Mouse (Mus musculus) embryonic fibroblast, embryonic 13.5 days (primary cell): ENCODE results near the gene Frmd4a. TPM values are rescaled to one million over a fixed set of nuclear protein-coding genes. Genes with fewer than 3 reads are reported as not detected.

Experiments used
- H3K27ac ChIP-seq: 2 replicates; pipeline ENCODE4 v1.5.1; 2012; ENCODE audit warnings: low read length, control low read depth, inconsistent platforms; ENCODE audit not compliant: insufficient read depth
- H3K4me1 ChIP-seq: 2 replicates; pipeline ENCODE4 v1.6.1; 2011; ENCODE audit warnings: low read length; ENCODE audit not compliant: control insufficient read depth, insufficient read depth
- H3K4me3 ChIP-seq: 2 replicates; pipeline ENCODE4 v1.5.1; 2011; ENCODE audit warnings: mild to moderate bottlenecking, control low read depth, low read length; ENCODE audit not compliant: insufficient read depth
- CTCF ChIP-seq: IDR thresholded peaks from 2 replicates; pipeline ENCODE4 v1.5.1; 2011; ENCODE audit warnings: mild to moderate bottlenecking, control low read depth, low read length, moderate library complexity, borderline replicate concordance; ENCODE audit not compliant: insufficient read depth
- POLR2A ChIP-seq: IDR thresholded peaks from 2 replicates; pipeline ENCODE4 v1.6.1; 2011; ENCODE audit warnings: low read depth, mild to moderate bottlenecking, control low read depth, low read length, moderate library complexity
- polyA plus RNA-seq: library from polyadenylated mRNA; stranded (reverse); fragments of >200 nt; gene quantifications from 2 replicates; pipeline ENCODE4 v1.2.4, GENCODE M21; 2011; ENCODE audit warnings: low read depth; ENCODE audit not compliant: missing spikeins, insufficient read length

Frmd4a gene
- polyA plus RNA-seq, 1 experiment = 66.9 TPM

- no peak overlapping the region for H3K4me3 ChIP-seq
- no peaks in the 10 kb centered on the region for H3K4me1 ChIP-seq
- no peak for TF ChIP-seq POLR2A
- no peak for TF ChIP-seq CTCF
- no peak overlapping the region for H3K27ac ChIP-seq
These were observed 139.9 kb downstream of the Frmd4a start for GRCm38 (mm10) chr2:4157396-4157795.

GRCm38 (mm10) chr2:4159574-4160203 is 142.2 kb downstream of the Frmd4a start:
- Histone ChIP-seq H3K4me3 (no peak overlapping the region), H3K27ac (no peak overlapping the region), H3K4me1 (no peaks in the 10 kb centered on the region)
- TF ChIP-seq POLR2A = no peak
- no peak for TF ChIP-seq CTCF

DNA sequence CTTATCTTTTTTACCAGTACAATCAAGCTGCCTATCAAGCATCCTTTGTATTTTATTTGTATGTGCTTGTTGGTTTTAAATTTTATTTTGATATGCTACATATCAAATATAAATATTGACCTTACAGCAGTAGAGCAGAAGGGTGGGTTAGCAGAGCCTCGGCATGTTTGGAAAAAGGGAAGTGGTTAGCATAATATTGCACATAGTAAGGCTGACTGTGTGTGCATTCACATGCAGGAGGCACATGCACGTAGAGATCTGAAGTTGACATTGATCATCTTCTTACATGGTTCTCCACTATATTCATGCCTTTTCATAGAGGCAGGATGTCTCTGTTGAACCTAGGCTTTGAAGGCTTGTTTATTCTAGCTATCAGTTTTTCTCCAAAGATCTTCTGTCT is 148.7 kb downstream of the Frmd4a start:
- H3K4me1 ChIP-seq = no peaks in the 10 kb centered on the region
- no peak overlapping the region for H3K4me3 ChIP-seq
- TF ChIP-seq POLR2A = no peak
- no peak for TF ChIP-seq CTCF
- H3K27ac ChIP-seq = no peak overlapping the region

DNA sequence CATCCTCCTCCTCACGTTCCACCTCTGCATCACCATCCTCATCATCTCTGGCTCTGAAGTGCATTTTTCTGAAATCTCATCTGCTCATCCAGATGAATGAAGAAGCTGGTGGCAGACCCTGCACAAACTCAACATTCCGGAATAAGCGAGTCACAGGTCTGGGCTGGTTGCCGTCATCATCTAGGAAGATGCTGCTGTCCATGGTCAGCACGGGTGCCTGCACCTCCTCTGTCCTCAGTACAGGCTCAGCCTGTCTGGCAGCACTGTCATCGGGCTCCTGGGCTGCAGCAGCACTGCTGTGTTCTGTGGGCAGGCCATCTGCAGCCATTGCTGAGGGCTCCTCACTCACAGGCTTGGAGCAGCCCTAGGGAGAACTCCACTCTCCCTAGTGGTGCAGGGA is 149.6 kb downstream of the Frmd4a start:
- no peak overlapping the region for H3K4me3 ChIP-seq
- TF ChIP-seq POLR2A (no peak), CTCF (no peak)
- H3K27ac ChIP-seq = no peak overlapping the region
- no peaks in the 10 kb centered on the region for H3K4me1 ChIP-seq

DNA sequence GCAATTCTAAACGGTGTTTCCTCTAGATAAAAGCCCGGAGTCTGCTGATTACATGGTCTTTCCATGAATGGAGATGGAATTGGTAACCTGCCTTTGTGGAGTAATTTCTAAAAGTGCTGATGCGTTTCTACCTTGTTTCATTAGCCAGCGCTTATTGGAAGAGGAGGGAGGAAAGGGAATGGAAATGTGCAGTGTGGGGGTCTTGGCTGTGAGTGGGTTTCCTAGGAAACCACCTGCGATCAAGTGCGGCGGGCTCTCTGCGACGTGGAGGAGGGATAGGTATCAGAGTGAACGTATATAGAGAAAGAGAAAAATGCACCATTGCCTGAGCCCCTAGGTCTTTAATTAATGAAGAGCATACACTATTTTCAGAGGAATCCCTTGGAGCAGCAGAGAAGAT is 152.2 kb downstream of the Frmd4a start:
- Histone ChIP-seq H3K4me3 (no peak overlapping the region), H3K27ac (no peak overlapping the region), H3K4me1 (no peaks in the 10 kb centered on the region)
- no peak for TF ChIP-seq CTCF
- TF ChIP-seq POLR2A = no peak

DNA sequence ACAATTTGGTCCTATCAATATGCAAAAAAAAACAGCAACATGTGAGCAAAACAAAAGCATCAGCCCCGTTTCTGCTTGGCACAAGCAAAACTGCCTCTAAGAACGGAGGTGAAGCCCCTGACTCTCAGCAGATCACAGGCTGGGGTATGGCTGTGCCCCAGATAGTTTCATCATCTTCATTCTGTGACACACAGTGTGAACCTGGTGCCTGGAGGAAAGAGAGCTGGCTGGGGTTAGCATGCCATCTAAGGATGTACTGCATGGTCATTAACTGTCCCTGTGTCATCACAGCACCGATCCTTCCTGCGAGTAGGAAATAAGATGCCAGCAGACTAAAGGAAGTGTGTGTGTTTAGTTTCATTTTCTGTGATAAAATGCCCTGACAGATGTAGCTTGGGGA is 152.7 kb downstream of the Frmd4a start:
- TF ChIP-seq CTCF = no peak
- no peak for TF ChIP-seq POLR2A
- H3K4me3 ChIP-seq = no peak overlapping the region
- no peak overlapping the region for H3K27ac ChIP-seq

GRCm38 (mm10) chr2:4184991-4185390 is 167.5 kb downstream of the Frmd4a start:
- TF ChIP-seq CTCF (no peak), POLR2A (no peak)
- no peak overlapping the region for H3K4me3 ChIP-seq
- no peaks in the 10 kb centered on the region for H3K4me1 ChIP-seq
- no peak overlapping the region for H3K27ac ChIP-seq

More for the DNA sequence above, 152.7 kb downstream of the Frmd4a start:
- H3K4me1 ChIP-seq = no peaks in the 10 kb centered on the region

DNA sequence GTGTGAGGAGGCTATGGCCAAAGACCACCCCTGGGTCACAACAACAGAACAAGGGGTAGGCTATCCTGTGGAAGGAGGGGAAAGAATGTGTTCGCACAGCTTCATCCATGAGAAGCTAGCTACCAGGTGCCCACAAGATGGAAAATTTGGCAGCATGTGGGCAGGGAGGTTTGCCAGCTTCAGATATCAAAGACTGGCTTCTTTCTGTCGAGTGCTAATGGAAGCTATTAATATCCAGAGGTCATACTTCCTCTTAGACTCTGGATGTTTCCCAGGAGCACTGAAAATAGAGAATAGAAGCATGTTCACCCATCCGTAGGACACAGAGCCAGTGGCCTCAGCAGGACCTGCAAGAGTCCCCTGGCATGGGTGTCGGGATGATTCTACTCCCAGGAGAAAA is 170.0 kb downstream of the Frmd4a start:
- no peak overlapping the region for H3K4me3 ChIP-seq
- H3K4me1 ChIP-seq = no peaks in the 10 kb centered on the region
- no peak for TF ChIP-seq CTCF
- TF ChIP-seq POLR2A = no peak
- no peak overlapping the region for H3K27ac ChIP-seq

GRCm38 (mm10) chr2:4188303-4188702 is 170.8 kb downstream of the Frmd4a start:
- Histone ChIP-seq H3K27ac (no peak overlapping the region), H3K4me3 (no peak overlapping the region), H3K4me1 (no peaks in the 10 kb centered on the region)
- TF ChIP-seq CTCF = no peak
- TF ChIP-seq POLR2A = no peak

DNA sequence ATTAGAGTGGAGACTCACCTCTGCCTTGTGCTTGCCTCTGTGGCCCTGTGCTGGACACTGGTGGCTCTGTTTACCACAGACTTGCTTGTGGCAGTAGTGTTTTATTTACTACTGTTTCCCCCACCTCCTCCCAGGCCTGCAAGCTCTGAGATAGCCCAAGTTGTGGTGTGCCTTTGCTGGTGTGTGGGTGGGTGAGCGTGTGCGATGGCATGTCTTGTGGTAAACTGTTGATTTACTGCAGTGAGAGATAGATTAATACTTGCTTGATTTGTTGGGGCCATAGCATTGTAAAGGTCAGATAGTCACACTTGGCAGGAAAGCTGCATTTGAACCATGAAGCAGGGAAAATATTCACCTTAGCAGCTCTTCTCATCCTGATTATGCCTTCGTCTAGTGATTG is 172.8 kb downstream of the Frmd4a start:
- Histone ChIP-seq H3K4me3 (no peak overlapping the region), H3K27ac (no peak overlapping the region), H3K4me1 (no peaks in the 10 kb centered on the region)
- TF ChIP-seq CTCF (no peak), POLR2A (no peak)

DNA sequence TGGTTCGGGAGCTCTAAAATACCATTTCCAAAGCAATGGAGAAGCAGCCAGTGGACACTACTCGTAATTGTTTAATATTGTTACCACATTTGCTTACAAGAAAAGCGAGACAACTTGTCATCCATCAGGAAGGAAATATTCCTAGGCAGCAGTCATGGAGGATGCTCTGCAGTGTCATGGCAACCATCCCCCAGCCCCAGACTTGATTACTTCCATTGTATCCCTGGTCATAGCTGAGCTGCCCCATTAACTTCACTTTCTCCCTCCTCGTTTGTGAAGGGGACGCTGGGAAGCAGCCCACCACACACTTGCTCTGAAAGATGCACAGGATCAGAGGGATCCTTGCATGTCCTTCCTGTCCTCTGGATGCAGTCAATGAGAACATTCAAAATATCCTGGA is 173.5 kb downstream of the Frmd4a start:
- Histone ChIP-seq H3K27ac (no peak overlapping the region), H3K4me1 (no peaks in the 10 kb centered on the region), H3K4me3 (no peak overlapping the region)
- no peak for TF ChIP-seq CTCF
- no peak for TF ChIP-seq POLR2A
